Mouse (Mus musculus) limb, embryonic 10.5 days (tissue): ENCODE data around the gene Klrb1. TPM values are rescaled to one million over a fixed set of nuclear protein-coding genes. Genes with fewer than 3 reads are reported as not detected.

Source experiments
- DNase-seq: peaks from one replicate; pipeline ENCODE4 v3.0.0-alpha.2; 2017; ENCODE audit warnings: low spot score
- H3K27ac ChIP-seq: fragments of 300-500 bp; sonication (generic); 2 replicates; pipeline ENCODE4 v1.5.1; 2016; ENCODE audit warnings: mild to moderate bottlenecking
- H3K27me3 ChIP-seq: fragments of 300-500 bp; sonication (generic); 2 replicates; pipeline ENCODE4 v1.6.1; 2016; ENCODE audit warnings: low read depth, mild to moderate bottlenecking; ENCODE audit not compliant: poor library complexity, severe bottlenecking
- H3K36me3 ChIP-seq: fragments of 300-500 bp; sonication (generic); 2 replicates; pipeline ENCODE4 v1.6.1; 2016; ENCODE audit warnings: mild to moderate bottlenecking, moderate library complexity
- H3K4me1 ChIP-seq: fragments of 300-500 bp; sonication (generic); 2 replicates; pipeline ENCODE4 v1.6.1; 2016
- H3K4me3 ChIP-seq: fragments of 300-500 bp; sonication (generic); 2 replicates; pipeline ENCODE4 v1.5.1; 2016; ENCODE audit warnings: mild to moderate bottlenecking, moderate library complexity
- H3K9me3 ChIP-seq: fragments of 300-500 bp; sonication (generic); replicated peaks from 2 replicates; pipeline ENCODE4 v1.6.1; 2016; ENCODE audit warnings: mild to moderate bottlenecking
- WGBS: fragments of 180-500 bp; shearing (Covaris S2); methylation state at CpG from one replicate; pipeline ENCODE4 v1.1.7; 2016; 5-methylcytosine and 5-hydroxymethylcytosine counted together
- polyA plus RNA-seq: library from polyadenylated mRNA; unstranded; fragments of >200 nt; fragmentation: Nextera tagmentation; extraction: Ambion mirVana; gene quantifications from 2 replicates; pipeline ENCODE4 v1.2.1, GENCODE M21; 2016

Klrb1 gene
- polyA plus RNA-seq, 1 experiment from 2014 or later, result not detected

GRCm38 (mm10) chr6:128669936-128670335 is 52.9 kb downstream of the Klrb1 start:
- WGBS, result 52% methylated on average over 4 of the region's 4 CpGs
- no peak overlapping the region for H3K4me3 ChIP-seq
- H3K36me3 ChIP-seq, result no peaks in the 10 kb centered on the region
- H3K27me3 ChIP-seq, result no peaks in the 10 kb centered on the region
- H3K4me1 ChIP-seq, result no peaks in the 10 kb centered on the region
- H3K9me3 ChIP-seq, result no peaks in the 10 kb centered on the region
- no peak overlapping the region for H3K27ac ChIP-seq
- no peak for DNase-seq

GRCm38 (mm10) chr6:128662206-128662605 is 60.7 kb downstream of the Klrb1 start, which contains the start of gene Clec2h:
Clec2h (plus strand) TSS chr6:128662385.
- no peak within 1 kb of the TSS for H3K27ac ChIP-seq
- no peaks in the 10 kb centered on the region for H3K36me3 ChIP-seq
- H3K27me3 ChIP-seq, result no peaks in the 10 kb centered on the region
- no peak for DNase-seq
- 14% methylated on average over 1 of the region's 1 CpGs for WGBS
- no peaks in the 10 kb centered on the region for H3K9me3 ChIP-seq
- no peak within 1 kb of the TSS for H3K4me3 ChIP-seq
- no peaks in the 10 kb centered on the region for H3K4me1 ChIP-seq

DNA sequence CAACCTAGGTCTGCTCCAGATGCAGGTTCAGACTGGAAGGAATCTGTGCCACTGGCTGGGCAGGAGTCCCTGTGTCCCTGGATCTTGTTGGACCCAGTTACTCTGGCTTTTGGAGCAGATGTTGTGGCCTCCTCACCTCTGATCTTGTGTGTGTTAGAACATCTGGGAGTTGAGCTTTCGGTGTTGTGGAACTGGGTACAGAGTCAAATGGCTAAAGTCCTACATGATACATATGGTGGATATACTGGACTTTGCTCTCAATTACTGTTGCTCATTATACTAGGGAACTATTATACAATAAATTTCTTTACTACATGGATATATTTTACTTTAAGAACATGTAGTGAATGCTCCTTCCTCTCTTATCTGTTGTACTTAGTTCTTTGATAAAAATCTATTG is 61.6 kb downstream of the Klrb1 start:
- H3K9me3 ChIP-seq, result no peaks in the 10 kb centered on the region
- H3K4me3 ChIP-seq, result no peak overlapping the region
- H3K36me3 ChIP-seq, result no peaks in the 10 kb centered on the region
- H3K4me1 ChIP-seq, result no peaks in the 10 kb centered on the region
- WGBS, result 92% methylated on average over 1 of the region's 1 CpGs
- H3K27ac ChIP-seq, result no peak overlapping the region
- no peak for DNase-seq
- no peaks in the 10 kb centered on the region for H3K27me3 ChIP-seq

Other genes with a start within 250 kb of the Klrb1 start
- gene Pzp, start 196.3 kb downstream of the Klrb1 start, polyA plus RNA-seq, result 0.04 TPM in 1 of 2 replicates, not detected in the other
- 0.03 TPM in 1 of 2 replicates, not detected in the other for gene A2ml1, start 141.5 kb downstream of the Klrb1 start, polyA plus RNA-seq
- not detected in 2 replicates for gene Klrb1a, start 99.5 kb downstream of the Klrb1 start, polyA plus RNA-seq
- gene Clec2h, start 60.7 kb downstream of the Klrb1 start, polyA plus RNA-seq, result not detected in 2 replicates
- not detected in 2 replicates for gene Klrb1c, start 66.2 kb upstream of the Klrb1 start, polyA plus RNA-seq
- gene Gm44511, start 103.3 kb upstream of the Klrb1 start, polyA plus RNA-seq, result not detected in 2 replicates
- gene Klrb1b, start 103.3 kb upstream of the Klrb1 start, polyA plus RNA-seq, result not detected in 2 replicates
- gene Clec2i, start 164.5 kb upstream of the Klrb1 start, polyA plus RNA-seq, result not detected in 2 replicates
- gene BC035044, start 168.1 kb upstream of the Klrb1 start, polyA plus RNA-seq, result 0.59 and 0.62 TPM in 2 replicates
- not detected in 2 replicates for gene Clec2g, start 211.3 kb upstream of the Klrb1 start, polyA plus RNA-seq